Mouse (Mus musculus) central nervous system, embryonic 18 days (tissue): Measurements from ENCODE around the gene Unc13c. TPM values are rescaled to one million over a fixed set of nuclear protein-coding genes. Genes with fewer than 3 reads are reported as not detected.

Source experiments
- polyA plus RNA-seq: library from polyadenylated mRNA; depleted of rRNA; stranded (reverse); fragments of >200 nt; gene quantifications from 2 replicates; pipeline ENCODE4 v1.2.3, GENCODE M21; 2012; rRNA removed

Unc13c gene
- 3.0 and 3.4 TPM in 2 replicates for polyA plus RNA-seq

GRCm38 (mm10) chr9:73968641-73969121 lies at the start of gene Unc13c:
TSS of gene Unc13c (minus strand) at chr9:73968966.

Other genes starting within 250 kb of the Unc13c start
- gene Wdr72, start 141.4 kb upstream of the Unc13c start, polyA plus RNA-seq = 0.09 and 0.24 TPM in 2 replicates